Comparison of ENCODE assay signal across 8 mouse cellular contexts in genomic region chr9:122014241-122014667, GRCm38 (mm10). TPM values are rescaled to one million over a fixed set of nuclear protein-coding genes. Genes with fewer than 3 reads are reported as not detected.
A peak's percentile ranks its signal among the peaks of the same experiment; 100 is the strongest.
DNase-seq lines count a peak whose midpoint lies in the region; ATAC-seq lines count a peak whose summit lies in the region.

No protein-coding gene starts in this region.

- peak overlapping the region; percentile 34 for H3K4me2 ChIP-seq in forebrain, embryonic 12.5 days
- no peak overlapping the region for H3K4me2 ChIP-seq in hindbrain, embryonic 14.5 days (replicated peaks)

- peaks cover 19% of the 10 kb centered on the region for H3K4me1 ChIP-seq in heart, embryonic 10.5 days
- peaks cover 4% of the 10 kb centered on the region for H3K4me1 ChIP-seq in forebrain, embryonic 12.5 days
- H3K4me1 ChIP-seq in hindbrain, embryonic 14.5 days (replicated peaks; ENCODE audit: control insufficient read depth, insufficient read depth, low read length) = peaks cover 9% of the 10 kb centered on the region

- H3K9ac ChIP-seq in forebrain, embryonic 12.5 days = no peak overlapping the region
- no peak overlapping the region for H3K9ac ChIP-seq in hindbrain, embryonic 14.5 days

- no peaks in the 10 kb centered on the region for H3K9me3 ChIP-seq in heart, embryonic 10.5 days
- no peaks in the 10 kb centered on the region for H3K9me3 ChIP-seq in forebrain, embryonic 12.5 days
- H3K9me3 ChIP-seq in hindbrain, embryonic 14.5 days (ENCODE audit: control insufficient read depth, low read length) = no peaks in the 10 kb centered on the region

- 19% methylated on average over 10 of the region's 10 CpGs for WGBS in heart, embryonic 10.5 days
- WGBS in forebrain, embryonic 12.5 days = 9% methylated on average over 10 of the region's 10 CpGs
- 10% methylated on average over 10 of the region's 10 CpGs for WGBS in hindbrain, embryonic 14.5 days

- H3K4me3 ChIP-seq in heart, embryonic 10.5 days = no peak overlapping the region
- H3K4me3 ChIP-seq in forebrain, embryonic 12.5 days (replicated peaks) = no peak overlapping the region
- no peak overlapping the region for H3K4me3 ChIP-seq in hindbrain, embryonic 14.5 days (replicated peaks; ENCODE audit: low read length)

- peak; percentile 76 to 92 for DNase-seq in heart, adult 18-20 months
- no peak for DNase-seq in heart, embryonic 10.5 days (ENCODE audit: low spot score)
- DNase-seq in c-Kit-positive CD71-negative TER-119-negative erythroid progenitor cells, embryonic 14.5 days (ENCODE audit: low read depth) = peak; percentile 76
- DNase-seq in hindbrain, embryonic 14.5 days (ENCODE audit: low spot score) = peak; percentile 83
- peak; percentile 64 to 70 for DNase-seq in layer of hippocampus, postnatal 36 days
- peak; percentile 66 for DNase-seq in spleen, adult 12 weeks (ENCODE audit: low spot score)

- no peaks in the 10 kb centered on the region for H3K27me3 ChIP-seq in heart, embryonic 10.5 days (ENCODE audit: insufficient read depth, poor library complexity, severe bottlenecking)
- peaks cover 12% of the 10 kb centered on the region; the same call in 1 of the 2 replicates for H3K27me3 ChIP-seq in forebrain, embryonic 12.5 days
- H3K27me3 ChIP-seq in hindbrain, embryonic 14.5 days (ENCODE audit: control insufficient read depth, insufficient read depth, low read length) = no peaks in the 10 kb centered on the region

- no peaks in the 10 kb centered on the region for H3K36me3 ChIP-seq in heart, embryonic 10.5 days
- no peaks in the 10 kb centered on the region for H3K36me3 ChIP-seq in forebrain, embryonic 12.5 days (replicated peaks)
- H3K36me3 ChIP-seq in hindbrain, embryonic 14.5 days (replicated peaks; ENCODE audit: control insufficient read depth, insufficient read depth) = no peaks in the 10 kb centered on the region

- no peak overlapping the region for H3K27ac ChIP-seq in heart, embryonic 10.5 days
- H3K27ac ChIP-seq in forebrain, embryonic 12.5 days = no peak overlapping the region
- no peak overlapping the region for H3K27ac ChIP-seq in hindbrain, embryonic 14.5 days

- ATAC-seq in forebrain, embryonic 12.5 days (ENCODE audit: low FRiP score) = 0 out of 2 replicates have a peak, but pooled peaks have one; percentile 27
- peak; percentile 53; the same call in 1 of the 2 replicates for ATAC-seq in hindbrain, embryonic 14.5 days (ENCODE audit: low FRiP score)
- peak; percentile 96 for ATAC-seq in megakaryocyte-erythroid progenitor cell, adult 5-6 weeks (replicated peaks; ENCODE audit: low FRiP score, low TSS enrichment, poor library complexity, severe bottlenecking)

RNA-seq across cellular contexts. Expression of gene Pomgnt2, which starts 17.3 kb away (rescaled TPM):
- 10 to 100 TPM; 14.7 to 16.6 TPM for total RNA-seq in heart, adult 18-20 months (2021)
- polyA plus RNA-seq in heart, embryonic 10.5 days (2016; fragmentation: Nextera tagmentation; extraction: Ambion mirVana) = 12.9 and 16.2 TPM in 2 replicates
- 14.0 and 15.2 TPM in 2 replicates for polyA plus RNA-seq in forebrain, embryonic 12.5 days (2016; fragmentation: Nextera tagmentation; extraction: Ambion mirVana)
- 28.6 and 29.4 TPM in 2 replicates for polyA plus RNA-seq in hindbrain, embryonic 14.5 days (2014; fragmentation: Nextera tagmentation; extraction: Ambion mirVana)
- 10 to 100 TPM; 41.2 to 44.0 TPM for total RNA-seq in layer of hippocampus, postnatal 36 days (2021)
- total RNA-seq in megakaryocyte-erythroid progenitor cell, adult 5-6 weeks (2014; fragmentation: Nextera tagmentation) = 2.2 and 2.6 TPM in 2 replicates
- total RNA-seq in megakaryocyte-erythroid progenitor cell, adult 5-6 weeks (2017) = 3.8 and 4.3 TPM in 2 replicates

Comparison
In these comparisons a context has a peak if more than half of its experiments do, and no peak if none do; other contexts are left out.
1. ATAC-seq: peak in every context shown above with its lines; median percentile 96 in megakaryocyte-erythroid progenitor cell, adult 5-6 weeks; 53 in hindbrain, embryonic 14.5 days; 27 in forebrain, embryonic 12.5 days.